Mouse (Mus musculus) C2C12 (cell line): ENCODE measurements around the gene Tbc1d19. TPM values are rescaled to one million over a fixed set of nuclear protein-coding genes. Genes with fewer than 3 reads are reported as not detected.

Experiments used
- H3K27me3 ChIP-seq: one replicate; pipeline ENCODE4 v1.6.1; 2011; ENCODE audit not compliant: control insufficient read depth, insufficient read depth, insufficient read length
- H3K36me3 ChIP-seq: one replicate; pipeline ENCODE4 v1.6.1; 2011; ENCODE audit not compliant: control insufficient read depth, insufficient read depth
- H3K4me3 ChIP-seq: one replicate; pipeline ENCODE4 v1.5.1; 2011; ENCODE audit warnings: mild to moderate bottlenecking, control low read depth; ENCODE audit not compliant: poor library complexity, insufficient read depth, severe bottlenecking
- H3K79me2 ChIP-seq: one replicate; pipeline ENCODE4 v1.6.1; 2011; ENCODE audit not compliant: control insufficient read depth, insufficient read depth
- H3K79me3 ChIP-seq: one replicate; pipeline ENCODE4 v1.6.1; 2011; ENCODE audit warnings: low read depth, control low read depth
- H3ac ChIP-seq: one replicate; pipeline ENCODE3; 2011; ENCODE audit warnings: low read depth; ENCODE audit not compliant: control insufficient read depth, insufficient read length
- CEBPB ChIP-seq: IDR thresholded peaks from one replicate; pipeline ENCODE4 v1.6.1; 2011; ENCODE audit warnings: low read depth, mild to moderate bottlenecking, control low read depth, moderate library complexity
- CTCF ChIP-seq: IDR thresholded peaks from one replicate; pipeline ENCODE4 v1.5.1; 2011; ENCODE audit not compliant: control insufficient read depth, insufficient read depth, insufficient read length
- FOSL1 ChIP-seq: IDR thresholded peaks from one replicate; pipeline ENCODE4 v1.8.0; 2011; ENCODE audit warnings: mild to moderate bottlenecking, low read length; ENCODE audit not compliant: poor library complexity, insufficient read depth, severe bottlenecking
- MAX ChIP-seq: IDR thresholded peaks from one replicate; pipeline ENCODE4 v1.6.1; 2011; ENCODE audit warnings: mild to moderate bottlenecking, control low read depth
- MYOD1 ChIP-seq: IDR thresholded peaks from one replicate; pipeline ENCODE4 v1.6.1; 2011; ENCODE audit warnings: low read depth; ENCODE audit not compliant: control insufficient read depth, insufficient read length
- MYOG ChIP-seq: IDR thresholded peaks from one replicate; pipeline ENCODE4 v1.6.1; 2011; ENCODE audit not compliant: control insufficient read depth, insufficient read length; ENCODE audit errors: extremely low read depth
- USF1 ChIP-seq: IDR thresholded peaks from one replicate; pipeline ENCODE4 v1.6.1; 2011; ENCODE audit warnings: low read depth, mild to moderate bottlenecking, control low read depth, moderate library complexity
- polyA plus RNA-seq: library from polyadenylated mRNA; unstranded; fragments of >200 nt; fragmentation: generic; extraction: Trizol; gene quantifications from one replicate; pipeline ENCODE4 v1.2.1, GENCODE M21; 2012; ENCODE audit warnings: missing spikeins

The Tbc1d19 gene
- polyA plus RNA-seq, 1 experiment = 10.4 TPM

DNA sequence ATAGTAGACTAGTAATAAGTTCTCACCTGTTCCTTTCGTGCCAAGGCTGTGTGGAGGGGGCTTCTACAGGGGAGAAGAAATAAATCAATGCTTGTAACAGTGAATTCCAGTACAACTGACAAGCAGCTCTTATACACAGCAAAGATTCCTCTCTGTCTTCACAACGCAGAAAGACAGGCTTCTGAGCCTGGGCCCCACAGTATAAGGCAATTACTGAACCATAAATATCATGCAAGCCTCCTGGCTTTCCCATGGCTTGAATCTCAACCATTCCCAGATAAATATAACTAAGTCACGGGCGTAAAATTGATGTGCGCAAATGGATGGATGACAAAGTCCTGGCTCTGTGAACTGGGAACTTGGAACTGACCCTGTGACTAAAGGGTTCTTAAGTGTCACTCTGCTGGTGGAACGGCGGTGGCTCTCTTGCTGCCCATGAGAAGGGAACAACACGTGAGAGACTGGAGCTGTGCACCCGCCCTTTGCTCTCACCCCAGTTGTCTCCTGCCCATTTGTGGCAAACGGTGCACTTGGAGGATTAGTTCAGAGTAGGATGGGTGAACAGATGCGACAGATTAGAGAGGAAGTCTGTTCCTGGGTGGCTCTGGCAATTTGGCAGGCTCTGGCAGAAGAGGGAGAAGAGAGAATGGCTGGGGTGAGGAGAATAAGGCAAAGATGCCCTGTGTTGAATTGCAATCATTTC is 132.1 kb downstream of the Tbc1d19 start:
- no peaks in the 10 kb centered on the region for H3K79me3 ChIP-seq
- no peaks in the 10 kb centered on the region for H3K79me2 ChIP-seq
- TF ChIP-seq FOSL1 (no peak), MYOG (no peak), USF1 (no peak), MAX (no peak), CEBPB (no peak), CTCF (no peak), MYOD1 (no peak)
- no peak overlapping the region for H3K4me3 ChIP-seq
- no peaks in the 10 kb centered on the region for H3K27me3 ChIP-seq
- no peak overlapping the region for H3ac ChIP-seq
- H3K36me3 ChIP-seq = no peaks in the 10 kb centered on the region

GRCm38 (mm10) chr5:53942332-53942731 is 132.9 kb downstream of the Tbc1d19 start:
- no peak overlapping the region for H3ac ChIP-seq
- no peaks in the 10 kb centered on the region for H3K79me2 ChIP-seq
- H3K36me3 ChIP-seq = no peaks in the 10 kb centered on the region
- no peak overlapping the region for H3K4me3 ChIP-seq
- H3K27me3 ChIP-seq = no peaks in the 10 kb centered on the region
- no peaks in the 10 kb centered on the region for H3K79me3 ChIP-seq
- TF ChIP-seq CEBPB = no peak
- TF ChIP-seq MYOD1 = no peak
- no peak for TF ChIP-seq MYOG
- TF ChIP-seq USF1 = no peak
- no peak for TF ChIP-seq FOSL1
- TF ChIP-seq MAX = no peak
- TF ChIP-seq CTCF = no peak

- H3K27me3 ChIP-seq = no peaks in the 10 kb centered on the region
- H3K36me3 ChIP-seq = no peaks in the 10 kb centered on the region
- H3K79me3 ChIP-seq = no peaks in the 10 kb centered on the region
- no peaks in the 10 kb centered on the region for H3K79me2 ChIP-seq
- H3K4me3 ChIP-seq = no peak overlapping the region
- no peak overlapping the region for H3ac ChIP-seq
- no peak for TF ChIP-seq MYOD1
- TF ChIP-seq CEBPB = no peak
- TF ChIP-seq MAX = no peak
- no peak for TF ChIP-seq MYOG
- TF ChIP-seq FOSL1 = no peak
- no peak for TF ChIP-seq CTCF
- TF ChIP-seq USF1 = no peak
Measured at GRCm38 (mm10) chr5:53943321-53943857, 134.0 kb downstream of the Tbc1d19 start.

DNA sequence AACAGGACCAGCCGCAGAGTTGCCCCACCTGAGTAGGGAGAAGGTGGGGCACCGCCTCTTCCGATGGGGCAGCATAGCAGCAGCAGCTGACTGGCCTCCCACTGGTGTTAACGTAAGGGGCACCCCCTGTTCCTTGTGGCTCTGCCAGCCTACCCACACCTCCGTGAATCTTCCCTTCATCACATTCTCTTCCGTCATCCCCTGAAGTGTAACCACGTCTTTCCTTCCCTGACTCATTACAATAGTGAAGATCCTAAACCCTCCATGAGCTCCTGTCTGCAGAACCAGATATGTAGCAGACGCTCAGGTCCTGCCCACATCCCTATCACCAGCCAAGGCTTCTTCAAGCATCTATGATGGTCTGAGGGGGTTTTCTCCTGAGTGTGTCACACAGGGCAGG is 137.3 kb downstream of the Tbc1d19 start:
- Histone ChIP-seq H3K36me3 (no peaks in the 10 kb centered on the region), H3K79me2 (no peaks in the 10 kb centered on the region), H3K27me3 (no peaks in the 10 kb centered on the region), H3ac (no peak overlapping the region), H3K79me3 (no peaks in the 10 kb centered on the region), H3K4me3 (no peak overlapping the region)
- TF ChIP-seq CEBPB = no peak
- TF ChIP-seq MYOG = no peak
- TF ChIP-seq MAX = no peak
- no peak for TF ChIP-seq CTCF
- no peak for TF ChIP-seq USF1

DNA sequence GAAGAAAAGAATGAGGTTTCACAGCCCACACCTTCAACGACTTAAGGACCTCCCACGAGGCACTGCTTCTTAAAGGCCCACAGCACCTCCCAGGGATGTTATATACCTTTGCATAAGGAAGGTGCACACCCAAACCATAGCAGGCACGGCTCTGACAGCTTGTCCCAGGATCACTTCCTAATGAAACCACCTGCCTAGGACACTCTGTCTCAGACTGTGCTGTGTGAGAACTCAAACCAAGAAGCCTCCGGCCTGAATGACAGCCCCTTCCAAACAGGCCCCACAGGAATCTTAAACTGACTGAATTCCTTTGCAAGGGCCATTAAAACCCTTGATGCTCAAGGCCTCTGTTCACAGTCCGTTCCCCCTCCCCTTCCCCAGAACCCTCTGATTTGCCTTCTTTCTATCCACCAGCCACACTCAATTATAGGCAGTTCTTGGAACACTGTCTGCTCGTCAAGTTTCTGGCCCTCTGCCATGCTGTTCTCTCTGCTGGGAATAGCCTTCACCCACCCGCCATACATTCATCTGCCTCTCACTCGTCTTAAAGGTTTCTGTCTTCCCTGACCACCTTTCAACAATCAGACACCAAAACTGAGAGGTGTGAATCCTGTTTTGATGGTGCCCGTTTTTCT is 138.3 kb downstream of the Tbc1d19 start:
- TF ChIP-seq MYOD1 (no peak), FOSL1 (no peak), USF1 (no peak), CTCF (no peak), MYOG (no peak), MAX (no peak), CEBPB (no peak)
- H3K4me3 ChIP-seq = no peak overlapping the region

More for the DNA sequence above, 138.3 kb downstream of the Tbc1d19 start:
- H3K79me2 ChIP-seq = no peaks in the 10 kb centered on the region
- no peaks in the 10 kb centered on the region for H3K27me3 ChIP-seq
- H3ac ChIP-seq = no peak overlapping the region
- no peaks in the 10 kb centered on the region for H3K79me3 ChIP-seq
- no peaks in the 10 kb centered on the region for H3K36me3 ChIP-seq
